Mouse (Mus musculus): ENCODE results near the gene Gm10717. TPM values are rescaled to one million over a fixed set of nuclear protein-coding genes. Genes with fewer than 3 reads are reported as not detected.
"Not testable (repeated sequence)": the region's sequence is repeated elsewhere in the genome, so short reads cannot be mapped to it uniquely, and the experiment has no call there.

Gm10717 gene
- not detected for total RNA-seq (2021)
- long read RNA-seq, experiment 1 = 0 reads
- long read RNA-seq, experiment 2 = 0 reads

GRCm38 (mm10) chr9:3024912-3025467, at the start of gene Gm10717:
Gene Gm10717, plus strand, starts transcription at chr9:3025417.
- DNase-seq (ENCODE audit: low spot score) = peak; percentile 49

- DNase-seq (ENCODE audit: low spot score) = peak; percentile 1
These were observed 24.7 kb upstream of the Gm10717 start, which contains the start of gene Gm10722 for GRCm38 (mm10) chr9:3000445-3000972. Gene Gm10722, plus strand, starts transcription at chr9:3000922.

GRCm38 (mm10) chr9:3001006-3001405, 24.2 kb upstream of the Gm10717 start:
- DNase-seq (ENCODE audit: low spot score) = peak; percentile 26

GRCm38 (mm10) chr9:3001948-3002659, 23.1 kb upstream of the Gm10717 start:
- DNase-seq (ENCODE audit: low spot score) = peak; percentile 100

GRCm38 (mm10) chr9:3002794-3003396, 22.3 kb upstream of the Gm10717 start, which contains the start of gene Gm11168:
Gene Gm11168, plus strand, starts transcription at chr9:3003346.
- DNase-seq (ENCODE audit: low spot score) = not testable (repeated sequence)

- DNase-seq (ENCODE audit: low spot score) = not testable (repeated sequence)
These were observed 19.0 kb upstream of the Gm10717 start for GRCm38 (mm10) chr9:3006179-3006578.

GRCm38 (mm10) chr9:3006636-3007035, 18.6 kb upstream of the Gm10717 start:
- peak; percentile 95 for DNase-seq (ENCODE audit: low spot score)

GRCm38 (mm10) chr9:3007272-3007671, 17.9 kb upstream of the Gm10717 start:
- not testable (repeated sequence) for DNase-seq (ENCODE audit: low spot score)

- DNase-seq (ENCODE audit: low spot score) = not testable (repeated sequence)
These were observed 15.9 kb upstream of the Gm10717 start for GRCm38 (mm10) chr9:3009331-3009730.

GRCm38 (mm10) chr9:3012054-3012621, 13.1 kb upstream of the Gm10717 start:
- not testable (repeated sequence) for DNase-seq (ENCODE audit: low spot score)

- DNase-seq (ENCODE audit: low spot score) = not testable (repeated sequence)
These were observed 12.4 kb upstream of the Gm10717 start, which contains the start of gene Gm10721 for GRCm38 (mm10) chr9:3012733-3013279. Gene Gm10721, plus strand, starts transcription at chr9:3013140.

- not testable (repeated sequence) for DNase-seq (ENCODE audit: low spot score)
These were observed 9.9 kb upstream of the Gm10717 start, which contains the start of gene Gm10720 for GRCm38 (mm10) chr9:3015354-3015753. Gene Gm10720, plus strand, starts transcription at chr9:3015654.

- DNase-seq (ENCODE audit: low spot score) = peak; percentile 1
These were observed 9.3 kb upstream of the Gm10717 start for GRCm38 (mm10) chr9:3015896-3016295.

GRCm38 (mm10) chr9:3017108-3017507, 8.1 kb upstream of the Gm10717 start, which contains the start of gene Gm10719:
Gene Gm10719, plus strand, starts transcription at chr9:3017408.
- not testable (repeated sequence) for DNase-seq (ENCODE audit: low spot score)

GRCm38 (mm10) chr9:3018944-3019343, 6.3 kb upstream of the Gm10717 start:
- DNase-seq (ENCODE audit: low spot score) = not testable (repeated sequence)

GRCm38 (mm10) chr9:3019835-3020727, 5.1 kb upstream of the Gm10717 start:
- peak; percentile 67 for DNase-seq (ENCODE audit: low spot score)

GRCm38 (mm10) chr9:3022316-3023008, 2.8 kb upstream of the Gm10717 start:
- DNase-seq (ENCODE audit: low spot score) = peak; percentile 82

GRCm38 (mm10) chr9:3023312-3023984, 1.8 kb upstream of the Gm10717 start, which contains the start of gene Gm10718:
Gene Gm10718, plus strand, starts transcription at chr9:3023547.
- DNase-seq (ENCODE audit: low spot score) = peak; percentile 17
